Mouse (Mus musculus): ENCODE results near the gene 4930430A15Rik. TPM values are rescaled to one million over a fixed set of nuclear protein-coding genes. Genes with fewer than 3 reads are reported as not detected.

Gene 4930430A15Rik
- polyA plus RNA-seq (2014; fragmentation: Nextera tagmentation; extraction: Ambion mirVana) = not detected in 2 replicates

GRCm38 (mm10) chr2:111229502-111229901 lies at the start of gene 4930430A15Rik:
Gene 4930430A15Rik, minus strand, starts transcription at chr2:111229602.
- H3K4me2 ChIP-seq (ENCODE audit: low read length) = no peak within 1 kb of the TSS
- no peak for ATAC-seq (ENCODE audit: low FRiP score, low TSS enrichment)
- no peaks in the 10 kb centered on the region for H3K36me3 ChIP-seq (ENCODE audit: control insufficient read depth, insufficient read depth, low read length)
- no peaks in the 10 kb centered on the region for H3K27me3 ChIP-seq (ENCODE audit: control insufficient read depth, insufficient read depth, low read length)
- H3K4me3 ChIP-seq (replicated peaks; ENCODE audit: low read depth, low read length) = no peak within 1 kb of the TSS
- DNase-seq = no peak
- H3K9me3 ChIP-seq (ENCODE audit: control insufficient read depth, low read length) = no peaks in the 10 kb centered on the region
- no peak within 1 kb of the TSS for H3K9ac ChIP-seq (replicated peaks; ENCODE audit: low read length)
- no peak within 1 kb of the TSS for H3K27ac ChIP-seq (replicated peaks; ENCODE audit: low read depth, low read length)
- H3K4me1 ChIP-seq (ENCODE audit: control insufficient read depth, insufficient read depth, low read length) = no peaks in the 10 kb centered on the region
- 92% methylated on average over 6 of the region's 6 CpGs for WGBS

DNA sequence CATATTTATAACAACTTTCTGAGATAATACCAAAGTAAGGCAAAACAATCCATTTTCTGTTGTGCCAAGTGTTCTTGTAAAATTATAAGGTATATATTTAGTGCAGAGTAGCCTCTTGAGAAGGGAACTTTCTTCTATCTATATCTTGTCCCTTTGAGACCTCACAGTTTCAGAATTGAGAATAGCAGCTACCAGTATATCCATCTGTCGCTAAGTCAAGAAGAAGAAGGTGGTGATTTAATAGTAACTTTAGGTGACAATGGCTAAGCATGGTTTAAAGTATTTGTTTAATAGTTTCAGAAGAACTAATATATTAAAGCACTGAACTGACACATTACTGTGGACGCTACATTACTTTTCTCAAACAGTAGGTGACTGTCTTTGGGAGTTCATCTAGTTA lies 44.6 kb upstream of the 4930430A15Rik start, which contains the start of gene Olfr1277:
Olfr1277 (minus strand) TSS at position 101 of the 400 bp plus-strand sequence.
- Histone ChIP-seq H3K36me3 (ENCODE audit: control insufficient read depth, insufficient read depth, low read length) (no peaks in the 10 kb centered on the region), H3K4me2 (ENCODE audit: low read length) (no peak within 1 kb of the TSS), H3K27me3 (ENCODE audit: control insufficient read depth, insufficient read depth, low read length) (no peaks in the 10 kb centered on the region), H3K9me3 (ENCODE audit: control insufficient read depth, low read length) (no peaks in the 10 kb centered on the region), H3K27ac (replicated peaks; ENCODE audit: low read depth, low read length) (no peak within 1 kb of the TSS), H3K9ac (replicated peaks; ENCODE audit: low read length) (no peak within 1 kb of the TSS), H3K4me1 (ENCODE audit: control insufficient read depth, insufficient read depth, low read length) (no peaks in the 10 kb centered on the region), H3K4me3 (replicated peaks; ENCODE audit: low read depth, low read length) (no peak within 1 kb of the TSS)
- 86% methylated on average over 2 of the region's 2 CpGs for WGBS
- no peak for ATAC-seq (ENCODE audit: low FRiP score, low TSS enrichment)
- no peak for DNase-seq

DNA sequence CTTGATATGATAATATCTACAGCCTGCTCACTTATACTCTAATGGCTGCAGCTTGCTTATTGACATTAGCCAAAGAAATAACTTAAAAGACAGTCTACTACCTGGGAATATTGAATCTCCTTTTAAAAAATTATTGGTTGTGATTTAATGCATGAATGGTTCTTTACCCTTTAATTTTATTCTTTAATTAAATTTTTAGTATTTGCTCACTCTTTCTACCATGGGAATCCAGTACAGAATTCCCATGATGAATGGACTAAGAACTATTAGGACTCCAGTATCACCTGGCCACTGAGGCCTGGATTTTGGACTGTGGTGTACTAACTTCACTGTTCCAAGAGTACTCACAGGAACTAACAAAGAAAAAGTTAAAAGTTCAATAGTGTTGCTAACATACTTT lies 24.8 kb upstream of the 4930430A15Rik start, which contains the start of gene Olfr1276:
Olfr1276 (plus strand) TSS at position 301 of the 400 bp plus-strand sequence.
- no peak for ATAC-seq (ENCODE audit: low FRiP score, low TSS enrichment)
- H3K9me3 ChIP-seq (ENCODE audit: control insufficient read depth, low read length) = no peaks in the 10 kb centered on the region
- no peaks in the 10 kb centered on the region for H3K36me3 ChIP-seq (ENCODE audit: control insufficient read depth, insufficient read depth, low read length)
- no peak within 1 kb of the TSS for H3K27ac ChIP-seq (replicated peaks; ENCODE audit: low read depth, low read length)
- H3K4me2 ChIP-seq (ENCODE audit: low read length) = no peak within 1 kb of the TSS
- no peaks in the 10 kb centered on the region for H3K27me3 ChIP-seq (ENCODE audit: control insufficient read depth, insufficient read depth, low read length)
- H3K4me3 ChIP-seq (replicated peaks; ENCODE audit: low read depth, low read length) = no peak within 1 kb of the TSS
- no peak for DNase-seq
- no peak within 1 kb of the TSS for H3K9ac ChIP-seq (replicated peaks; ENCODE audit: low read length)
- H3K4me1 ChIP-seq (ENCODE audit: control insufficient read depth, insufficient read depth, low read length) = no peaks in the 10 kb centered on the region

- Histone ChIP-seq H3K36me3 (ENCODE audit: control insufficient read depth, insufficient read depth, low read length) (no peaks in the 10 kb centered on the region), H3K9me3 (ENCODE audit: control insufficient read depth, low read length) (no peaks in the 10 kb centered on the region), H3K9ac (replicated peaks; ENCODE audit: low read length) (no peak within 1 kb of the TSS), H3K4me3 (replicated peaks; ENCODE audit: low read depth, low read length) (no peak within 1 kb of the TSS), H3K27ac (replicated peaks; ENCODE audit: low read depth, low read length) (no peak within 1 kb of the TSS), H3K27me3 (ENCODE audit: control insufficient read depth, insufficient read depth, low read length) (no peaks in the 10 kb centered on the region), H3K4me1 (ENCODE audit: control insufficient read depth, insufficient read depth, low read length) (no peaks in the 10 kb centered on the region), H3K4me2 (ENCODE audit: low read length) (no peak within 1 kb of the TSS)
- WGBS = 81% methylated on average over 1 of the region's 1 CpGs
- DNase-seq (no peak), ATAC-seq (ENCODE audit: low FRiP score, low TSS enrichment) (no peak)
These were observed 5.8 kb upstream of the 4930430A15Rik start, which contains the start of gene Olfr1275 for GRCm38 (mm10) chr2:111235186-111235585. Gene Olfr1275, minus strand, starts transcription at chr2:111235286.

DNA sequence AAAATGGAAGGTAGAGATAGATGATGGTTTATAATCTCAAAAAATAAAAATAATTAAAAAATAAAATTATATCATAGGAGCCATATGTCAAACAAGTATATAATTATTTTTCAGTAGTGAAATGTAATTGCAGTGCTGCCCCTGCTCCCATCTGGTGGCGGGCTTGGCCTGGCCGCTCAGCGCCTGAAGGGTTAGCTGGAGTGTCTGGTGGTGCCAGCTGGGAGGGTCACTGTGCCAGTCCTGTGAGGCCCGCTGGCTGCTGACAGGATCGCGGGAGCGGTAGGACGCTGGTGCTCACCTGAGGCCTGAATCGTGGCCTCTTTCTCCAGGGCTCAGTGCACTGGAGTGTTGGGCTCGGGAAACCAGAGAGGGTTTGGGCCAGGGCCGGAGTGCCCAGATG lies 47.3 kb downstream of the 4930430A15Rik start:
- DNase-seq (no peak), ATAC-seq (ENCODE audit: low FRiP score, low TSS enrichment) (no peak)
- Histone ChIP-seq H3K4me2 (ENCODE audit: low read length) (no peak overlapping the region), H3K27me3 (ENCODE audit: control insufficient read depth, insufficient read depth, low read length) (no peaks in the 10 kb centered on the region), H3K9me3 (ENCODE audit: control insufficient read depth, low read length) (no peaks in the 10 kb centered on the region), H3K27ac (replicated peaks; ENCODE audit: low read depth, low read length) (no peak overlapping the region), H3K4me3 (replicated peaks; ENCODE audit: low read depth, low read length) (no peak overlapping the region), H3K9ac (replicated peaks; ENCODE audit: low read length) (no peak overlapping the region), H3K36me3 (ENCODE audit: control insufficient read depth, insufficient read depth, low read length) (no peaks in the 10 kb centered on the region), H3K4me1 (ENCODE audit: control insufficient read depth, insufficient read depth, low read length) (no peaks in the 10 kb centered on the region)
- WGBS = 96% methylated on average over 11 of the region's 11 CpGs

GRCm38 (mm10) chr2:111152836-111153235 lies 76.6 kb downstream of the 4930430A15Rik start, which contains the start of gene Gm15130:
Gene Gm15130, minus strand, starts transcription at chr2:111152936.
- no peak within 1 kb of the TSS for H3K27ac ChIP-seq (replicated peaks; ENCODE audit: low read depth, low read length)
- WGBS = 86% methylated on average over 2 of the region's 2 CpGs
- H3K9ac ChIP-seq (replicated peaks; ENCODE audit: low read length) = no peak within 1 kb of the TSS
- H3K27me3 ChIP-seq (ENCODE audit: control insufficient read depth, insufficient read depth, low read length) = no peaks in the 10 kb centered on the region
- DNase-seq = no peak
- no peak within 1 kb of the TSS for H3K4me3 ChIP-seq (replicated peaks; ENCODE audit: low read depth, low read length)
- no peak within 1 kb of the TSS for H3K4me2 ChIP-seq (ENCODE audit: low read length)
- H3K4me1 ChIP-seq (ENCODE audit: control insufficient read depth, insufficient read depth, low read length) = no peaks in the 10 kb centered on the region
- no peaks in the 10 kb centered on the region for H3K9me3 ChIP-seq (ENCODE audit: control insufficient read depth, low read length)
- H3K36me3 ChIP-seq (ENCODE audit: control insufficient read depth, insufficient read depth, low read length) = no peaks in the 10 kb centered on the region
- no peak for ATAC-seq (ENCODE audit: low FRiP score, low TSS enrichment)

DNA sequence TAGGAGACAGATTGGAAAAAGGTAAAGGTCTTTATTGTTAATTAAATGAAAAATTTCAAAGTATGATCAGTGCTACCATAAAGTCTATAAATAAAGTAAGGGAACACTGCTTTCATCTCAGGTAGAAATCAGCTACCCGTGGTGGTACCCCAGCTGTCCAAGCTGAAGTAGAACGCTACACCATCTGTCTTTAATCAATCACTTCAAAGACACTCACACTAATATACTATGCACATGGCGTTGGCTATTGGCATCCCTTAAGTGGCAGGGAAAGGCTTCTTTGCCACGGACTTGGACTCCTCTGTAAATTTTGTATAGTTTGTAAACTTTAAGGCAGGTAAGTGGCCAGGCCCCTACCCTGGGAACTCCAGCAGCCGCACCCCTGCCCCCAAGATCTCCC lies 93.7 kb downstream of the 4930430A15Rik start:
- DNase-seq (no peak), ATAC-seq (ENCODE audit: low FRiP score, low TSS enrichment) (no peak)
- Histone ChIP-seq H3K9ac (replicated peaks; ENCODE audit: low read length) (no peak overlapping the region), H3K4me3 (replicated peaks; ENCODE audit: low read depth, low read length) (no peak overlapping the region), H3K9me3 (ENCODE audit: control insufficient read depth, low read length) (no peaks in the 10 kb centered on the region), H3K4me1 (ENCODE audit: control insufficient read depth, insufficient read depth, low read length) (no peaks in the 10 kb centered on the region), H3K27me3 (ENCODE audit: control insufficient read depth, insufficient read depth, low read length) (no peaks in the 10 kb centered on the region), H3K4me2 (ENCODE audit: low read length) (no peak overlapping the region), H3K36me3 (ENCODE audit: control insufficient read depth, insufficient read depth, low read length) (no peaks in the 10 kb centered on the region), H3K27ac (replicated peaks; ENCODE audit: low read depth, low read length) (no peak overlapping the region)
- 78% methylated on average over 5 of the region's 5 CpGs for WGBS

Other genes with a start within 250 kb of the 4930430A15Rik start
- not detected in 2 replicates for gene Gm13941, start 123.6 kb downstream of the 4930430A15Rik start, polyA plus RNA-seq (2014; fragmentation: Nextera tagmentation; extraction: Ambion mirVana)
- not detected in 2 replicates for gene Gm15130, start 76.7 kb downstream of the 4930430A15Rik start, polyA plus RNA-seq (2014; fragmentation: Nextera tagmentation; extraction: Ambion mirVana)
- not detected in 2 replicates for gene Olfr1275, start 5.7 kb upstream of the 4930430A15Rik start, polyA plus RNA-seq (2014; fragmentation: Nextera tagmentation; extraction: Ambion mirVana)
- gene Olfr1276, start 24.9 kb upstream of the 4930430A15Rik start, polyA plus RNA-seq (2014; fragmentation: Nextera tagmentation; extraction: Ambion mirVana) = not detected in 2 replicates
- not detected in 2 replicates for gene Olfr1277, start 44.5 kb upstream of the 4930430A15Rik start, polyA plus RNA-seq (2014; fragmentation: Nextera tagmentation; extraction: Ambion mirVana)
- not detected in 2 replicates for gene Olfr1278, start 60.5 kb upstream of the 4930430A15Rik start, polyA plus RNA-seq (2014; fragmentation: Nextera tagmentation; extraction: Ambion mirVana)
- not detected in 2 replicates for gene Olfr1279, start 71.0 kb upstream of the 4930430A15Rik start, polyA plus RNA-seq (2014; fragmentation: Nextera tagmentation; extraction: Ambion mirVana)
- gene Olfr1280, start 84.4 kb upstream of the 4930430A15Rik start, polyA plus RNA-seq (2014; fragmentation: Nextera tagmentation; extraction: Ambion mirVana) = not detected in 2 replicates
- not detected in 2 replicates for gene Olfr1281, start 96.9 kb upstream of the 4930430A15Rik start, polyA plus RNA-seq (2014; fragmentation: Nextera tagmentation; extraction: Ambion mirVana)
- not detected in 2 replicates for gene Olfr1282, start 106.5 kb upstream of the 4930430A15Rik start, polyA plus RNA-seq (2014; fragmentation: Nextera tagmentation; extraction: Ambion mirVana)
- gene Olfr1283, start 137.2 kb upstream of the 4930430A15Rik start, polyA plus RNA-seq (2014; fragmentation: Nextera tagmentation; extraction: Ambion mirVana) = not detected in 2 replicates
- gene Olfr1284, start 145.9 kb upstream of the 4930430A15Rik start, polyA plus RNA-seq (2014; fragmentation: Nextera tagmentation; extraction: Ambion mirVana) = not detected in 2 replicates
- not detected in 2 replicates for gene Olfr1286, start 193.5 kb upstream of the 4930430A15Rik start, polyA plus RNA-seq (2014; fragmentation: Nextera tagmentation; extraction: Ambion mirVana)
- not detected in 2 replicates for gene Olfr1287, start 219.5 kb upstream of the 4930430A15Rik start, polyA plus RNA-seq (2014; fragmentation: Nextera tagmentation; extraction: Ambion mirVana)
- not detected in 2 replicates for gene Olfr1288, start 244.5 kb upstream of the 4930430A15Rik start, polyA plus RNA-seq (2014; fragmentation: Nextera tagmentation; extraction: Ambion mirVana)

Measured in midbrain, embryonic 14.5 days (tissue).